Mouse (Mus musculus): ENCODE measurements at regions not wholly inside any gene's neighbourhood (a gene's known extent, or its start where the extent isn't known, plus 50 kb on each side); places are given as distances from the start of the nearest gene placed in this dataset.

DNA sequence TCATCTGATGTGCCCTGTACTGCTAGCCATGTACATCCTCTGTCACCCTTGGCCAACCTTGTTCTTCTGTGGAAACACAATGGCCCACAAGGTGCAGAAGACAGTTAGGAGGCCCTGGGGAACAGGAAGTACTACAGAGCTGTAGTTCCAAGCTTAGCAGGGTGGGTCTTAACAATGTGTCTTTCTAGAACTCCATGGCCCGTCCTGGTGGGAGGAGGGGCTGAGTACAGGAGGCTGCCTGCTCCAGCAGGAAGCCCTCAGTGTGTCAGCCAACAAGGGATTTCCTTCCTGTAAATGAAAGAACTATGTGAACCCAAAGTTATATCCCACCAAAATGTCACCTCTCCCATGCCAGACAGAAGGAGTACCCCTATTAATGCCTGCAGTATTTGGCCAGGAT lies 190.4 kb downstream of the Gm10260 start:
- TF ChIP-seq TAL1 (IDR thresholded peaks at IDR 0.05; ENCODE audit: low read length) (no peak), KAT2A (conservative IDR thresholded peaks at IDR 0.05; ENCODE audit: low read depth, low read length) (no peak), RAD21 (IDR thresholded peaks at IDR 0.05; ENCODE audit: low read depth, low read length) (no peak), EP300 (IDR thresholded peaks at IDR 0.05; ENCODE audit: low read depth in 1 of 2, low read length in 2 of 2) (no peak), CTCF (IDR thresholded peaks at IDR 0.05 in 2 of 3, conservative IDR thresholded peaks at IDR 0.05 in 1 of 3; ENCODE audit: control insufficient read depth in 1 of 3, insufficient read depth in 1 of 3, low read depth in 2 of 3, low read length in 3 of 3, poor library complexity in 1 of 3, severe bottlenecking in 1 of 3) (no peak), NELFE (IDR thresholded peaks at IDR 0.05; ENCODE audit: low read depth, low read length) (no peak), SIN3A (IDR thresholded peaks at IDR 0.05; ENCODE audit: low read length) (no peak), GABPA (IDR thresholded peaks at IDR 0.05; ENCODE audit: low read depth, low read length) (no peak), ZMIZ1 (IDR thresholded peaks at IDR 0.05; ENCODE audit: low read depth, low read length) (no peak), RCOR1 (IDR thresholded peaks at IDR 0.05; ENCODE audit: low read depth, low read length) (no peak)

Data from MEL (cell line).